Mouse (Mus musculus): Measurements from ENCODE around the gene Zfp235. TPM values are rescaled to one million over a fixed set of nuclear protein-coding genes. Genes with fewer than 3 reads are reported as not detected.

The Zfp235 gene
- polyA plus RNA-seq, 1 experiment, result 4.6 TPM

- Histone ChIP-seq H3K36me3 (ENCODE audit: control insufficient read depth, insufficient read depth, low read length, poor library complexity, severe bottlenecking) (peaks cover 11% of the 10 kb centered on the region), H3K9me3 (replicated peaks; ENCODE audit: control insufficient read depth, insufficient read depth, low read length, poor library complexity, severe bottlenecking) (peaks cover 16% of the 10 kb centered on the region), H3K9ac (ENCODE audit: low read depth, poor library complexity, severe bottlenecking) (no peak overlapping the region), H3K27ac (ENCODE audit: insufficient read depth, low read length) (no peak overlapping the region), H3K4me1 (ENCODE audit: control insufficient read depth, insufficient read depth, low read length) (no peaks in the 10 kb centered on the region), H3K4me3 (ENCODE audit: low read depth, low read length) (no peak overlapping the region), H3K27me3 (ENCODE audit: control insufficient read depth, insufficient read depth, low read length, poor library complexity, severe bottlenecking) (no peaks in the 10 kb centered on the region)
- TF ChIP-seq CTCF (IDR thresholded peaks at IDR 0.05; ENCODE audit: low read depth, low read length), result no peak
- TF ChIP-seq POLR2A (IDR thresholded peaks at IDR 0.05; ENCODE audit: insufficient read depth, low read length), result no peak
- no peak for TF ChIP-seq EP300 (IDR thresholded peaks at IDR 0.05; ENCODE audit: insufficient read depth, low read depth, low read length)
Observed at GRCm38 (mm10) chr7:24110839-24111238, 23.1 kb upstream of the Zfp235 start.

- TF ChIP-seq EP300 (IDR thresholded peaks at IDR 0.05; ENCODE audit: insufficient read depth, low read depth, low read length) (no peak), POLR2A (IDR thresholded peaks at IDR 0.05; ENCODE audit: insufficient read depth, low read length) (no peak), CTCF (IDR thresholded peaks at IDR 0.05; ENCODE audit: low read depth, low read length) (no peak)
- Histone ChIP-seq H3K4me1 (ENCODE audit: control insufficient read depth, insufficient read depth, low read length) (no peaks in the 10 kb centered on the region), H3K27ac (ENCODE audit: insufficient read depth, low read length) (no peak overlapping the region), H3K9me3 (replicated peaks; ENCODE audit: control insufficient read depth, insufficient read depth, low read length, poor library complexity, severe bottlenecking) (peaks cover 7% of the 10 kb centered on the region), H3K36me3 (ENCODE audit: control insufficient read depth, insufficient read depth, low read length, poor library complexity, severe bottlenecking) (peaks cover 3% of the 10 kb centered on the region; the same call in 1 of the 2 replicates), H3K4me3 (ENCODE audit: low read depth, low read length) (peak overlapping the region; percentile 99), H3K9ac (ENCODE audit: low read depth, poor library complexity, severe bottlenecking) (peak overlapping the region; percentile 49), H3K27me3 (ENCODE audit: control insufficient read depth, insufficient read depth, low read length, poor library complexity, severe bottlenecking) (no peaks in the 10 kb centered on the region)
Observed at GRCm38 (mm10) chr7:24111772-24112155, 22.2 kb upstream of the Zfp235 start.

GRCm38 (mm10) chr7:24112156-24112856 is 21.7 kb upstream of the Zfp235 start, which contains the start of gene Zfp112:
Zfp112 (plus strand) TSS chr7:24112314.
- H3K36me3 ChIP-seq (ENCODE audit: control insufficient read depth, insufficient read depth, low read length, poor library complexity, severe bottlenecking), result no peaks in the 10 kb centered on the region
- H3K4me1 ChIP-seq (ENCODE audit: control insufficient read depth, insufficient read depth, low read length), result no peaks in the 10 kb centered on the region
- no peak for TF ChIP-seq CTCF (IDR thresholded peaks at IDR 0.05; ENCODE audit: low read depth, low read length)
- no peak for TF ChIP-seq EP300 (IDR thresholded peaks at IDR 0.05; ENCODE audit: insufficient read depth, low read depth, low read length)
- no peak for TF ChIP-seq POLR2A (IDR thresholded peaks at IDR 0.05; ENCODE audit: insufficient read depth, low read length)
- peak within 1 kb of the TSS; percentile 49 for H3K9ac ChIP-seq (ENCODE audit: low read depth, poor library complexity, severe bottlenecking)
- peaks cover 1% of the 10 kb centered on the region; the same call in 1 of the 2 replicates for H3K9me3 ChIP-seq (replicated peaks; ENCODE audit: control insufficient read depth, insufficient read depth, low read length, poor library complexity, severe bottlenecking)
- no peak within 1 kb of the TSS for H3K27ac ChIP-seq (ENCODE audit: insufficient read depth, low read length)
- no peaks in the 10 kb centered on the region for H3K27me3 ChIP-seq (ENCODE audit: control insufficient read depth, insufficient read depth, low read length, poor library complexity, severe bottlenecking)
- H3K4me3 ChIP-seq (ENCODE audit: low read depth, low read length), result peak within 1 kb of the TSS; percentile 99

- TF ChIP-seq EP300 (IDR thresholded peaks at IDR 0.05; ENCODE audit: insufficient read depth, low read depth, low read length) (no peak), CTCF (IDR thresholded peaks at IDR 0.05; ENCODE audit: low read depth, low read length) (no peak)
- Histone ChIP-seq H3K9ac (ENCODE audit: low read depth, poor library complexity, severe bottlenecking) (peak overlapping the region; percentile 39), H3K36me3 (ENCODE audit: control insufficient read depth, insufficient read depth, low read length, poor library complexity, severe bottlenecking) (no peaks in the 10 kb centered on the region), H3K9me3 (replicated peaks; ENCODE audit: control insufficient read depth, insufficient read depth, low read length, poor library complexity, severe bottlenecking) (no peaks in the 10 kb centered on the region), H3K27ac (ENCODE audit: insufficient read depth, low read length) (no peak overlapping the region), H3K4me3 (ENCODE audit: low read depth, low read length) (peak overlapping the region; percentile 94), H3K4me1 (ENCODE audit: control insufficient read depth, insufficient read depth, low read length) (no peaks in the 10 kb centered on the region), H3K27me3 (ENCODE audit: control insufficient read depth, insufficient read depth, low read length, poor library complexity, severe bottlenecking) (no peaks in the 10 kb centered on the region)
Observed at GRCm38 (mm10) chr7:24113001-24113400, 21.0 kb upstream of the Zfp235 start.

- TF ChIP-seq EP300 (IDR thresholded peaks at IDR 0.05; ENCODE audit: insufficient read depth, low read depth, low read length) (no peak), POLR2A (IDR thresholded peaks at IDR 0.05; ENCODE audit: insufficient read depth, low read length) (no peak), CTCF (IDR thresholded peaks at IDR 0.05; ENCODE audit: low read depth, low read length) (no peak)
- no peak overlapping the region for H3K9ac ChIP-seq (ENCODE audit: low read depth, poor library complexity, severe bottlenecking)
- H3K27me3 ChIP-seq (ENCODE audit: control insufficient read depth, insufficient read depth, low read length, poor library complexity, severe bottlenecking), result no peaks in the 10 kb centered on the region
- no peak overlapping the region for H3K27ac ChIP-seq (ENCODE audit: insufficient read depth, low read length)
- H3K4me3 ChIP-seq (ENCODE audit: low read depth, low read length), result no peak overlapping the region
- H3K36me3 ChIP-seq (ENCODE audit: control insufficient read depth, insufficient read depth, low read length, poor library complexity, severe bottlenecking), result no peaks in the 10 kb centered on the region
- no peaks in the 10 kb centered on the region for H3K9me3 ChIP-seq (replicated peaks; ENCODE audit: control insufficient read depth, insufficient read depth, low read length, poor library complexity, severe bottlenecking)
- H3K4me1 ChIP-seq (ENCODE audit: control insufficient read depth, insufficient read depth, low read length), result no peaks in the 10 kb centered on the region
Observed at GRCm38 (mm10) chr7:24116655-24117054, 17.3 kb upstream of the Zfp235 start.

GRCm38 (mm10) chr7:24133425-24133995 is 459 bp upstream of the Zfp235 start:
- Histone ChIP-seq H3K9me3 (replicated peaks; ENCODE audit: control insufficient read depth, insufficient read depth, low read length, poor library complexity, severe bottlenecking) (no peaks in the 10 kb centered on the region), H3K27me3 (ENCODE audit: control insufficient read depth, insufficient read depth, low read length, poor library complexity, severe bottlenecking) (no peaks in the 10 kb centered on the region), H3K27ac (ENCODE audit: insufficient read depth, low read length) (no peak overlapping the region), H3K4me3 (ENCODE audit: low read depth, low read length) (peak overlapping the region; percentile 91), H3K36me3 (ENCODE audit: control insufficient read depth, insufficient read depth, low read length, poor library complexity, severe bottlenecking) (no peaks in the 10 kb centered on the region), H3K4me1 (ENCODE audit: control insufficient read depth, insufficient read depth, low read length) (no peaks in the 10 kb centered on the region), H3K9ac (ENCODE audit: low read depth, poor library complexity, severe bottlenecking) (peak overlapping the region; percentile 41)
- no peak for TF ChIP-seq CTCF (IDR thresholded peaks at IDR 0.05; ENCODE audit: low read depth, low read length)
- TF ChIP-seq POLR2A (IDR thresholded peaks at IDR 0.05; ENCODE audit: insufficient read depth, low read length), result no peak
- no peak for TF ChIP-seq EP300 (IDR thresholded peaks at IDR 0.05; ENCODE audit: insufficient read depth, low read depth, low read length)
